Mouse (Mus musculus): ENCODE results near the gene Gal3st3.
"Not testable (repeated sequence)": the region's sequence is repeated elsewhere in the genome, so short reads cannot be mapped to it uniquely, and the experiment has no call there.

Gene Gal3st3

DNA sequence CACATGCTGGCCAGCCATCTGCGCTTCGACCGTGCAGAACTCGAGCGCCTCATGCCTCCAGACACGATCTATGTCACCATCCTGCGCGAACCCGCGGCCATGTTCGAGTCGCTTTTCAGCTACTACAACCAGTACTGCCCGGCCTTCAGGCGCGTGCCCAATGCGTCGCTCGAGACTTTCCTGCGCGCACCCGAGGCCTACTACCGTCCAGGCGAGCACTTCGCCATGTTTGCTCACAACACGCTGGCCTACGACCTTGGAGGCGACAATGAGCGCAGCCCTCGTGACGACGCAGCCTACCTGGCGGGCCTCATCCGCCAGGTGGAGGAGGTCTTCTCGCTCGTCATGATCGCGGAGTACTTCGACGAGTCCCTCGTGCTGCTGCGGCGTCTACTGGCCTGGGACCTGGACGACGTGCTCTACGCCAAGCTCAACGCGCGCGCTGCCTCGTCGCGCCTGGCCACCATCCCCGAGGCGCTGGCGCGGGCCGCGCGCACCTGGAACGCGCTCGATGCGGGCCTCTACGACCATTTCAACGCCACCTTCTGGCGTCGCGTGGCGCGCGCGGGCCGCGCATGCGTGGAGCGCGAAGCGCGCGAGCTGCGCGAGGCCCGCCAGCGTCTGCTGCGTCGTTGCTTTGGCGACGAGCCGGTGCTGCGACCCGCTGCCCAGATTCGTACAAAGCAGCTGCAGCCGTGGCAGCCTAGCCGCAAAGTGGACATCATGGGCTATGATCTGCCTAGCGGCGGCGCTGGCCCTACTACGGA, 9.0 kb downstream of the Gal3st3 start:
- no peak for DNase-seq (ENCODE audit: low spot score)

GRCm38 (mm10) chr19:5309025-5309424, 10.9 kb downstream of the Gal3st3 start:
- no peak for DNase-seq (ENCODE audit: low spot score)

- DNase-seq (ENCODE audit: low spot score): no peak
These were observed 15.1 kb downstream of the Gal3st3 start for GRCm38 (mm10) chr19:5313189-5313588.

- DNase-seq (ENCODE audit: low spot score): no peak
These were observed 25.7 kb downstream of the Gal3st3 start for GRCm38 (mm10) chr19:5323801-5324200.

GRCm38 (mm10) chr19:5327970-5328369, 29.8 kb downstream of the Gal3st3 start:
- no peak for DNase-seq (ENCODE audit: low spot score)

DNA sequence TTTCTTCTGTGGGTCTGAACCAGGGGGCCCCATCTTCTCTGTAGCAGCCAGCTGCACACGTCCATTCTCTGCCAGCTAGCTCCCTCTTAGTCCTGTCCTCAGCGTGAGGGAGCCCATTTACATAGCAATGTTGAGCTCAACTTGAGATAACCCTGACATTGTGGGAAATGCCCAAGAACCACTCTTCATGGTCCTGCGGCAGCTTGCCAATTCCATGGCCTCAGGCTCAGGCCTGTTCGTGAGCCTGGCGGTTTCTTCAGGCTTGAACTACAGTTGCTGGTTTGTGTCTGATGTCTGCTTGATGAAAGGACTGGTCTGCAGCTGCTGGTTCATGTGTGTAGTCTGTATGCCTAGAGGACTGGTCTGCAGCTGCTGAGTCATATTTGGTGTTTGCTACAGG, 36.6 kb downstream of the Gal3st3 start:
- no peak for DNase-seq (ENCODE audit: low spot score)

- DNase-seq (ENCODE audit: low spot score): no peak
These were observed 37.3 kb downstream of the Gal3st3 start, which contains the start of gene Catsper1 for GRCm38 (mm10) chr19:5335441-5335840. Gene Catsper1, plus strand, starts transcription at chr19:5335741.

GRCm38 (mm10) chr19:5337975-5338374, 39.8 kb downstream of the Gal3st3 start:
- DNase-seq (ENCODE audit: low spot score): peak; percentile 65

GRCm38 (mm10) chr19:5341360-5341759, 43.2 kb downstream of the Gal3st3 start:
- no peak for DNase-seq (ENCODE audit: low spot score)

GRCm38 (mm10) chr19:5345297-5346131, 47.4 kb downstream of the Gal3st3 start:
- DNase-seq (ENCODE audit: low spot score): no peak

DNA sequence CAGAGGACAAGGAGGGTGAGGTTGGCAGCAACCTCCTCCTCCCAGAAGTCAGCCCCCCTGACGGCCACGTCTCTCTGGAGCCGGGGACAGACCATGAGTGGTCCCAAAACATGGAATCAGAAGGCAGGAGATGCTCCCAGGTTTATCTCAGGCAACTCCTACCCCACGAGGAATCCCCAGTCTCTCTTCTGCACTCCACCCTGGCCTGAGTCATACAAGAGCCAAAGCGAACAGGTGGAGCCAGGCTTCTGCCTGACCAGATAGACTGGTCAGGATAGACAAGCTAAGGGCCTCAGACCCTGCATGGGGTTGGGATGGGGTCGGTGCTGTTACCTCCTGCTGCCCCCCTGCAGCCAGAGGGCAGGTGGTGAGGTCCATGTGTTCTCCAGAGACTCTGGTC, 49.9 kb downstream of the Gal3st3 start:
- no peak for DNase-seq (ENCODE audit: low spot score)

GRCm38 (mm10) chr19:5348526-5349501, 50.7 kb downstream of the Gal3st3 start:
- peak; percentile 7 for DNase-seq (ENCODE audit: low spot score)

DNA sequence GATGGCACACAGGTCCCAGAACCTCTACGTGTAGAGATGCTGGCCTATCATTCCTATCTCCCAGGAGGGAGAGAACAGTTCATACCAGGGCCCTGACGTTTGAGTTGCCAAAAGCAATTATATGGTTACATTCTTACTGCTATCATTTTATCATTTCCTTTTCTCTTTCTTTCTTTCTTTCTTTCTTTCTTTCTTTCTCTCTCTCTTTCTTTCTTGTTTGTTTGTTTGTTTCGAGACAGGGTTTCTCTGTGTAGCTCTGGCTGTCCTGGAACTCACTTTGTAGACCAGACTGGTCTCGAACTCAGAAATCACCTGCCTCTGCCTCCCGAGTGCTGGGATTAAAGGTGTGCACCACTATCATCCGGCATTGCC, 51.4 kb downstream of the Gal3st3 start, which contains the start of gene Cst6:
Gene Cst6 (minus strand): TSS at position 73 of the 372 bp plus-strand sequence.
- DNase-seq (ENCODE audit: low spot score): not testable (repeated sequence)

DNA sequence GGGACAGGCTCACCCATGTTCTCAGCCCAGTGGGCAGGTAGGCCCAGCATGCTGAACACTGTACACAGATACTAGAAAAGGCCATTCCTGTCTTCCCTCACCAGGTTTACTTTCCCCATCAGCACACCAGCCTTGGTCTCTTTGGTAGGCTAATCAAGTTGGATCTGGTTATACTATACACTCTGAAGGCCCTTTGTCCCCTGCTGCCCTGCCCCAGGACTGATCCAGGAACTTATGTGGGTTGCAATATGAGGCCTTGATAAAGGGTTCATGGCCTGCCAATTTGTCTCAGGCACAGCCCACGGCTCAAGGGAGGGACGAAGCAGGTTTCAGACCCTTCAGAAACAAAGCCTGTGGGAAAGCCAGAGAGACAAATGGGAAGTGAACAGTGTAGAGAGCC, 55.5 kb downstream of the Gal3st3 start:
- DNase-seq (ENCODE audit: low spot score): no peak

- no peak for DNase-seq (ENCODE audit: low spot score)
These were observed 57.9 kb downstream of the Gal3st3 start for GRCm38 (mm10) chr19:5356080-5356479.

Measured in urinary bladder, postnatal 25 days (tissue).